Comparison of ENCODE assay signal across 27 mouse cellular contexts in genomic region chr2:20921021-20921420, GRCm38 (mm10).
"Had no signal": no experiment of that assay in that cellular context is flagged by ENCODE, and none has a peak within 500 bp of the region (broad histone marks: within the 10 kb centered on the region; RNA-seq: fewer than 3 reads in every experiment).

No protein-coding gene starts in this region.

- DNase-seq: gastrocnemius, adult 2 months; gastrocnemius, postnatal 10 days; gastrocnemius, postnatal 25 days; heart, postnatal 4 days; kidney, adult 18-20 months; kidney, adult 8-10 months; kidney, postnatal 10 days; kidney, postnatal 25 days; kidney, postnatal 4 days; liver; liver, embryonic 13.5 days; liver, postnatal 0 days had no signal

- H3K27me3 ChIP-seq: heart, embryonic 13.5 days; heart, embryonic 15.5 days; hindbrain, embryonic 12.5 days; intestine, embryonic 15.5 days; limb, embryonic 12.5 days; liver, embryonic 13.5 days; liver, embryonic 15.5 days had no signal

- H3K9ac ChIP-seq: heart, embryonic 13.5 days; heart, embryonic 15.5 days; hindbrain, embryonic 12.5 days; hindbrain, embryonic 14.5 days; intestine, embryonic 15.5 days; limb, embryonic 12.5 days; liver, embryonic 13.5 days; liver, embryonic 15.5 days; liver, postnatal 0 days had no signal

- H3K27ac ChIP-seq: gastrocnemius, adult 2 months; heart, embryonic 13.5 days; heart, embryonic 15.5 days; hindbrain, embryonic 10.5 days; hindbrain, embryonic 12.5 days; intestine, embryonic 15.5 days; left cerebral cortex, adult 2 months; limb, embryonic 10.5 days; limb, embryonic 12.5 days; liver, embryonic 13.5 days; liver, embryonic 15.5 days had no signal

- ATAC-seq: hindbrain, embryonic 16.5 days; inflammation-experienced regulatory T-cells, adult 6 months; intestine, embryonic 15.5 days; intestine, postnatal 0 days; liver, postnatal 0 days had no signal

- H3K9me3 ChIP-seq: heart, embryonic 13.5 days; heart, embryonic 15.5 days; hindbrain, embryonic 10.5 days; hindbrain, embryonic 12.5 days; intestine, embryonic 15.5 days; limb, embryonic 10.5 days; limb, embryonic 12.5 days; liver, embryonic 13.5 days; liver, embryonic 15.5 days had no signal

- H3K4me2 ChIP-seq: heart, embryonic 11.5 days; heart, embryonic 13.5 days; heart, embryonic 15.5 days; hindbrain, embryonic 12.5 days; hindbrain, embryonic 14.5 days; intestine, embryonic 15.5 days; limb, embryonic 12.5 days; liver, embryonic 13.5 days; liver, embryonic 15.5 days had no signal

- H3K4me3 ChIP-seq: gastrocnemius, adult 2 months; heart, embryonic 13.5 days; heart, embryonic 15.5 days; hindbrain, embryonic 10.5 days; hindbrain, embryonic 12.5 days; intestine, embryonic 15.5 days; layer of hippocampus, adult 2 months; left cerebral cortex, adult 2 months; limb, embryonic 10.5 days; limb, embryonic 12.5 days; liver, embryonic 13.5 days; liver, embryonic 15.5 days had no signal

- H3K4me1 ChIP-seq: intestine, embryonic 15.5 days; limb, embryonic 12.5 days had no signal

- H3K36me3 ChIP-seq: heart, embryonic 13.5 days; heart, embryonic 15.5 days; hindbrain, embryonic 10.5 days; hindbrain, embryonic 12.5 days; intestine, embryonic 15.5 days; limb, embryonic 10.5 days; limb, embryonic 12.5 days; liver, embryonic 13.5 days; liver, embryonic 15.5 days had no signal
